Mouse (Mus musculus) megakaryocyte-erythroid progenitor cell, adult 5 weeks (primary cell): ENCODE data around the gene Pde8b. TPM values are rescaled to one million over a fixed set of nuclear protein-coding genes. Genes with fewer than 3 reads are reported as not detected.

Source experiments
- polyA plus RNA-seq: library from polyadenylated mRNA; stranded (reverse); fragments of >175 nt; gene quantifications from 2 replicates; pipeline ENCODE4 v1.2.3, GENCODE M21; 2012

Gene Pde8b
- 0.04 TPM in 1 of 2 replicates, not detected in the other for polyA plus RNA-seq

GRCm38 (mm10) chr13:95249511-95250456, at the start of gene Pde8b:
Gene Pde8b (minus strand): TSS chr13:95250336.

DNA sequence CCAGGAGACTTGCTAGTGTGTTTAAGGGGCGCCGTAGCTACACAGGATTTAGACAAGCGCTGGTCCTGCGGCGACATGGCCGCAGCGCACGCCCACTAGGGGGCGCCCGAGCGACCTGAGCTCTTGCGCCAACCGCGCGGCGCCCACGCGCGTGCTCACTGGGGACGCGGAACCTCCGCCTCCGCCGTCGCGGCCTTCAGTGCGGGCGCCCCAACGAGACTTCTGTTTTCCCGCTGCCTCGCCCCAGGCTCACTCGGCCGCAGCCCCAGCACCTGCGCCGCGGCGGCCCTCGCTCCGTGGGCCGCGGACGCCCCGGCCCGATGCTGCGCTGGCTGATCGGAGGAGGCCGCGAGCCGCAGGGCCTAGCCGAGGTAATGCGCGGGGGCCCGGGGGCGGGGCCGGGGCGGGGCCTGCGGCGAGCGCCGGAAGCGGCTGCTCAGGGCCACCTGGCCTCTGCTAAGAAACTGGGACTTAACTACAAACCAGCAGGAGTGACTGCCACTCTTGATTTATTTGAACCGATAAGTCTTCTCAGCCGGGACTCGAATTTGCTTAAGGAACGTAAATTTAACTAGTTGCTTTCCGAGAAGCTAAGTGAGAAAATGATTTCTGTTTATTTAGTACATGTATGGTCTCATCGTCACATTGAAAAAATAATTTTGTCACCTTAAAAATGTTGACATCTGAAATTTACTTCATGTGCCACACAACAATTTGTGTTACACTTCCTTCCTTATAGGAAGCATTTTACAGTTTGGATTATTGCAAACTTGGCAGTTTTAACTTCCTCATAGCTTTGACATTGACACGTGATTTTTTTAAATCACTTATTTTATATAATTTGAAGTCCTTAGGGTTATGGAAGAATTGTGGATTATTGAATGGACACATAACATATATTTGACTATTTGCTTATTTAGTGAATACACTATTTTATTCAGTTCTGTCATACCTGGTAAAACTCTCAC, 273.6 kb downstream of the Pde8b start, which contains the start of gene Wdr41:
TSS of gene Wdr41 (plus strand) at position 126 of the 968 bp plus-strand sequence.

Other genes starting within 250 kb of the Pde8b start
- gene Zbed3, start 73.3 kb upstream of the Pde8b start, polyA plus RNA-seq, result 39.9 and 48.2 TPM in 2 replicates
- 17.7 and 20.2 TPM in 2 replicates for gene Aggf1, start 125.0 kb upstream of the Pde8b start, polyA plus RNA-seq
- not detected in 2 replicates for gene Crhbp, start 194.6 kb upstream of the Pde8b start, polyA plus RNA-seq
- not detected in 2 replicates for gene S100z, start 228.4 kb upstream of the Pde8b start, polyA plus RNA-seq